Mouse (Mus musculus) megakaryocyte, embryonic 14.5 days (primary cell): ENCODE results near the gene Trim11.

Source experiments
- FLI1 ChIP-seq: IDR thresholded peaks from 2 replicates; pipeline ENCODE4 v1.6.1; 2012; ENCODE audit warnings: low read length, inconsistent platforms, mixed read lengths
- GATA1 ChIP-seq: IDR thresholded peaks from 3 replicates; pipeline ENCODE4 v1.6.1; 2012; ENCODE audit warnings: mixed read lengths, low read length, inconsistent platforms, borderline replicate concordance

DNA sequence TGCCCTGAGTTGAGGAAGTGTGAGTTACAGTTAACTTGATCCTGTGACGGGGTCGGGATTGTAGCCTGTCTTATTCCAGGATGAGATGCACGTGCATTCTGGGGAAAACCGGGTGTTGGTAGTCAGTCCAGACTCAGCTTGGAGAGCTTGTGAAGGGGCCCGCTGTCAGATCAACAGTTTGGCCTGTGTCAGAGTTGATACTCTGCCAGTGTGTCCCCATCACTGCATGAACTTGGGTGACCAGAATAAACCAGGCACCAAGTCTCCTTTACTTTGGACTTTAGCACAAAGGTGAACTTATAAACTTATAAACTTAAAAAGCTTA lies 775 bp downstream of the Trim11 start:
- TF ChIP-seq GATA1 (no peak), FLI1 (no peak)
